Mouse (Mus musculus) forebrain, embryonic 16.5 days (tissue): ENCODE results near the gene Rsf1. TPM values are rescaled to one million over a fixed set of nuclear protein-coding genes. Genes with fewer than 3 reads are reported as not detected.

Experiments used
- ATAC-seq: fragments of 200-750 bp; cut with Nextera tagmentation; 2 replicates; pipeline ENCODE4 v1.8.0; 2017; ENCODE audit warnings: mild to moderate bottlenecking, moderate library complexity
- H3K27ac ChIP-seq: fragments of 300-500 bp; sonication (generic); 2 replicates; pipeline ENCODE4 v1.5.1; 2014; ENCODE audit warnings: low read length, control low read depth
- H3K27me3 ChIP-seq: fragments of 300-500 bp; sonication (generic); replicated peaks from 2 replicates; pipeline ENCODE4 v1.6.1; 2014; ENCODE audit warnings: low read length; ENCODE audit not compliant: control insufficient read depth, insufficient read depth
- H3K36me3 ChIP-seq: fragments of 300-500 bp; sonication (generic); 2 replicates; pipeline ENCODE4 v1.6.1; 2014; ENCODE audit not compliant: control insufficient read depth, insufficient read depth
- H3K4me1 ChIP-seq: fragments of 300-500 bp; sonication (generic); replicated peaks from 2 replicates; pipeline ENCODE4 v1.6.1; 2014; ENCODE audit warnings: low read length; ENCODE audit not compliant: control insufficient read depth, insufficient read depth
- H3K4me2 ChIP-seq: fragments of 300-500 bp; sonication (generic); 2 replicates; pipeline ENCODE4 v1.6.1; 2014; ENCODE audit warnings: mild to moderate bottlenecking, low read length, control low read depth
- H3K4me3 ChIP-seq: fragments of 300-500 bp; sonication (generic); replicated peaks from 2 replicates; pipeline ENCODE4 v1.5.1; 2014; ENCODE audit warnings: mild to moderate bottlenecking, low read length, control low read depth
- H3K9ac ChIP-seq: fragments of 300-500 bp; sonication (generic); replicated peaks from 2 replicates; pipeline ENCODE4 v1.6.1; 2014; ENCODE audit warnings: low read depth, low read length, control low read depth
- H3K9me3 ChIP-seq: fragments of 300-500 bp; sonication (generic); 2 replicates; pipeline ENCODE4 v1.6.1; 2016; ENCODE audit warnings: low read length; ENCODE audit not compliant: control insufficient read depth
- WGBS: fragments of 180-500 bp; shearing (Covaris S2); extraction: QIAGEN DNeasy Blood & Tissue Kit; methylation state at CpG from one replicate; pipeline ENCODE4 v1.1.7; 2014; 5-methylcytosine and 5-hydroxymethylcytosine counted together
- polyA plus RNA-seq: library from polyadenylated mRNA; unstranded; fragments of >200 nt; fragmentation: Nextera tagmentation; extraction: Ambion mirVana; gene quantifications from 2 replicates; pipeline ENCODE4 v1.2.1, GENCODE M21; 2015

Gene Rsf1
- polyA plus RNA-seq, 1 experiment from 2014 or later: 34.7 TPM

DNA sequence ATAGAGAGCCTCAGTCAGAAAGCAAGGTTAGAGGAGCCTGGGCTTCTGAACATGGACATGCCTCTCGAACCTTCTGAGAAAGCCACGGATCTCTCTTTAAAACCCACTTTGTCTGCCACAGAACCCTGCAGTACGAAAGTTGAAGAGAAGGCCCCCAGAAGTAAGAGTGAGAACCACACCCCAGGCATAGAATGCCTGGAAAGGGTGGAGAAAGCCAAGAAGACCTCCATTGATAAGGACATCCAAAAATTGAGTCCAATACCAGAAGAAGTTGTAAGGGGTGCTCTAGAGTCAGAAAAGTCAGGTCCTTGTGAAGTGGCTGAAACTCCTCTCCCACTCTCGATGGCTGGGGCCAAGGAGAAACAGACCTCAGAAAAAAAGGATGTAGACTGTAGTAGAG is 81.9 kb downstream of the Rsf1 start:
- Histone ChIP-seq H3K27me3 (no peaks in the 10 kb centered on the region), H3K27ac (no peak overlapping the region), H3K4me3 (no peak overlapping the region), H3K9me3 (no peaks in the 10 kb centered on the region), H3K4me1 (no peaks in the 10 kb centered on the region), H3K9ac (no peak overlapping the region), H3K36me3 (peaks cover 17% of the 10 kb centered on the region), H3K4me2 (no peak overlapping the region)
- 95% methylated on average over 4 of the region's 4 CpGs for WGBS
- no peak for ATAC-seq

DNA sequence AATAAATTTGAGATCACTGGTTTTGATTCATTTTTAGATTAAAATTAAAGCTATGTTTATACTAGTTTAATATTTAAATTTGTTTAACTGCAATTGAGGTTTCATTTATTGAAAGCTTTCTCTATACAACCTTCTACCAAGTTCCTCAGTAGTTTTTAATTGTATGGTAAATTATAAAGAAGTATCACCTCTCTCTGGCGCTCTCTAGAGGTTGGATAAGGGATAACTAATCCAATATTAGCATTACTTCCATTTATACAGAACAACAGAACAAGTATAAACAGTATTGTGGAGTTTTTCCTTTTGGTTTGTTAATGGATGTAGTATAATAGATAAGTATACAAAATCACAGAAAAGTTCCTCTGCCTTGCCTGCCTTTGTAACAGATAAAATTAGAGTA is 99.5 kb downstream of the Rsf1 start:
- Histone ChIP-seq H3K27me3 (no peaks in the 10 kb centered on the region), H3K27ac (no peak overlapping the region), H3K9ac (no peak overlapping the region), H3K4me3 (no peak overlapping the region), H3K4me2 (no peak overlapping the region), H3K9me3 (no peaks in the 10 kb centered on the region), H3K4me1 (no peaks in the 10 kb centered on the region), H3K36me3 (peaks cover 26% of the 10 kb centered on the region)
- no peak for ATAC-seq
- 23% methylated on average over 1 of the region's 1 CpGs for WGBS

DNA sequence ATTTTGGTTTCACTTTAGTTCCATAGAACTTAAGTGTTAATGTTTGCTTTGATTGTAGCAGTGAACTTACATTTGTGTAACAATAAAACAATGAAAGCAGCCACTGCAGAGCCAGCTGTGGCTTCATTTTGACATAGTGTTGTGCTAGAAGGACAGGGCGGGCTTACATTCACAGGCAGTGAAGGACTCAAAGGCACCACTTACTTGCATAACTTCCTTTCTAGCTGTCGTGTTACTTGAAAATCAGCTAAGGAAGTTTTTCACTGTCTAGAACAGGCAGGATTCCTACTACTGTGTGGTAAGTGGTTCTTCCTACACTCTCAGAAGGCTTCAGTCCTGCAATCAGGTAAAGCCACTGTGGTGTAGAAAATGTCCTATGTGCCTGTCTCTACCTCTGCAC is 108.1 kb downstream of the Rsf1 start:
- Histone ChIP-seq H3K36me3 (peaks cover 19% of the 10 kb centered on the region), H3K9ac (no peak overlapping the region), H3K27ac (no peak overlapping the region), H3K4me3 (no peak overlapping the region), H3K4me2 (no peak overlapping the region), H3K27me3 (no peaks in the 10 kb centered on the region), H3K4me1 (no peaks in the 10 kb centered on the region), H3K9me3 (no peaks in the 10 kb centered on the region)
- WGBS: 75% methylated on average over 2 of the region's 2 CpGs
- no peak for ATAC-seq

DNA sequence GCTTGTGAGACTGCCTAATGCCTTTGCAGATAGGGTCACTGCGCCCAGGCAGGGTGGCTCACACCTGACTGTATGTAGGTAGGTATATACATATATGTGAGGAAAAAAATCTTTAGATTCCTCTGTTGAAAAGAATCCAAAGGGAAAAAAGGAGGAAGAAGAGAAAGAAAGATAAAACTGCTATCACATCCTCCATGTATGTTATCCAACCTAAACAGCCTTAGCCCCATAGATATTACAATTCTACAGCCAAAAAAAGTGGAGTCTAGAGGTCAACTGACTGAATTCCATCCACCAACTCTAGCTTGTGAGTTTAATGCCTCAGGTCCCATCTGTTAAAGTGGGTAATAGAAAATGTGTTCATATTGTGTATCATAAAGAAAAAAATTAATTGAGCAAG is 115.8 kb downstream of the Rsf1 start:
- H3K4me2 ChIP-seq: peak overlapping the region; percentile 78
- no peak overlapping the region for H3K4me3 ChIP-seq
- H3K9ac ChIP-seq: no peak overlapping the region
- H3K9me3 ChIP-seq: no peaks in the 10 kb centered on the region
- WGBS: 100% methylated on average over 1 of the region's 1 CpGs
- ATAC-seq: no peak
- peaks cover 13% of the 10 kb centered on the region for H3K4me1 ChIP-seq
- 0 out of 2 replicates have a peak, but pooled peaks cover 5% of the 10 kb centered on the region for H3K36me3 ChIP-seq
- no peaks in the 10 kb centered on the region for H3K27me3 ChIP-seq
- no peak overlapping the region for H3K27ac ChIP-seq

DNA sequence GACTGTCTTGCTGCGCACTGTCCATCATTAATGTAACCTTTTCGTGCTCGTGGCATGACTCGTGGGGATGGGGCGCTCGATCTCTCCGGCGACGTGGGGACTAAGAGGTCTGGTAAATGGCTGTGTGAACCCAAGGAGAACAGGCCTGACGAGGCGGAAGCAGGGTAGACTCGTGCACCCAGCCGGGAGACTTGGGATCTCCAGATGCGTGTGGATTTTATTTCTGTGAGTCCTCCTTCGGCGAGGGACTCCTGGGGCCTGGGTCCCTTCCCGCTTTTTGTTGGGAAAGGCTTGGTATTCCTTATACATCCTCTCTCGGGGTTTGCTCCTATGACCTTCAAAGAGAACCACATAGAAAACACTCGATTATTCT is 116.4 kb downstream of the Rsf1 start:
- Histone ChIP-seq H3K36me3 (0 out of 2 replicates have a peak, but pooled peaks cover 5% of the 10 kb centered on the region), H3K27ac (peak overlapping the region; percentile 60), H3K27me3 (no peaks in the 10 kb centered on the region), H3K4me2 (peak overlapping the region; percentile 78), H3K4me1 (peaks cover 13% of the 10 kb centered on the region), H3K9ac (peak overlapping the region; percentile 94), H3K4me3 (peak overlapping the region; percentile 98), H3K9me3 (no peaks in the 10 kb centered on the region)
- ATAC-seq: peak; percentile 68
- 43% methylated on average over 19 of the region's 19 CpGs for WGBS

DNA sequence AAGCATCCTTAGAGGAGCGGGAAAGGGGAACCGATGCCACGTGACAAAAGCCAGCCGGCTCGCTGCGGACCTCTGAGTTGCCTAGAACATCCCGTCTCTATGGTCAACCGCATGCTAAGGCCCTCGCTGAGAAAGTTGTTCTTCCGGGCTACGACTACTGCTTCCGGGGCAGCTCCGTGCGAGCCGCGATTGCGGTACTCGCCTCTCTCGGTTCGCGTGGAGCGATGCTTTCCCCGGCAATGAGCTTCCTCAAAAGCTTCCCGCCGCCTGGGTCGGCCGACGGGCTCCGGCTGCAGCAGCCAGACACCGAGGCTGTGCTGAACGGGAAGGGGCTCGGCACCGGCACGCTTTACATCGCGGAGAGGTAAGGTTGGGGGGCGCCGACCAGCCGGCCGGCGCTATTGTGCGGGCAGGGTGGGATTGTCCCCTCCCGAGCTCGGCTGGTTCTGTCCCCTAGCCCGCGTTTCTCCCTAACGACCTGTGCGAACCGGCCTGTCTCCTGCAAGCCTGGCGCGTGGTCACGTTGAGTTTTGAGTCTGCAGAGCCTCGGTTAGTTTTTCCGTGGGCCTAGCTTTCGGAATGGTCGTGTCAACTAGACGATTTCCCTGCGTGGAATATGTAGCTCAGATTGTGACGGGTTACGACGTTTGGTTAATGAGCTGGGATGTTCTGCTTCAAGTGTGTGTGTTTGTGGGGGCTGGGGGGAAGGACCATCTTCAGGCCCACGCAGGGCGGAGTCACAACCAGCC is 117.0 kb downstream of the Rsf1 start, which contains the start of gene Clns1a:
Gene Clns1a, plus strand, starts transcription at position 129 of the 749 bp plus-strand sequence.
- Histone ChIP-seq H3K4me2 (peak within 1 kb of the TSS; percentile 78), H3K9me3 (no peaks in the 10 kb centered on the region), H3K4me1 (peaks cover 13% of the 10 kb centered on the region), H3K27me3 (no peaks in the 10 kb centered on the region), H3K27ac (peak within 1 kb of the TSS; percentile 60), H3K4me3 (peak within 1 kb of the TSS; percentile 98), H3K9ac (peak within 1 kb of the TSS; percentile 94), H3K36me3 (0 out of 2 replicates have a peak, but pooled peaks cover 5% of the 10 kb centered on the region)
- ATAC-seq: peak; percentile 99
- under 1% methylated on average over 62 of the region's 63 CpGs for WGBS

DNA sequence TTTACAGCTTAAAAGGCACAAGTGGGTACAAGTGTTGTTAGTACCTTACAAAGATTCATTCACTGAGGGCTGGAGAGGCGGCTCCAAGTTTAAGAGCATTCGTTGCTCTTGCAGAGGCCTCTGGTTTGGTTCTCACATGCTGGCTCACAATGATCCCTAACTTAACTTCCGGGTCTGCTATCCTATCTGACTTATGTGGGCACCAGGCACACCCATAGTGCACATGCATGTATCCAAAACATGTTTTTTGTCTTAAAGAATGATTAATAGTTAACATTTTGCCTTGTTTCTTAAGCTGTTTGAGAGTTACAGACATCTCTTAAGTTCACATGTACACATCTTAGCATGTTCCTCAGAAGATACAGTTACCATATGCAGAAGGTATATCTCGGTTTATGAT is 120.5 kb downstream of the Rsf1 start:
- Histone ChIP-seq H3K9ac (no peak overlapping the region), H3K4me2 (no peak overlapping the region), H3K27me3 (no peaks in the 10 kb centered on the region), H3K4me3 (no peak overlapping the region), H3K9me3 (no peaks in the 10 kb centered on the region), H3K27ac (no peak overlapping the region), H3K4me1 (peaks cover 13% of the 10 kb centered on the region), H3K36me3 (0 out of 2 replicates have a peak, but pooled peaks cover 5% of the 10 kb centered on the region)
- no peak for ATAC-seq
- WGBS: 88% methylated on average over 4 of the region's 4 CpGs

DNA sequence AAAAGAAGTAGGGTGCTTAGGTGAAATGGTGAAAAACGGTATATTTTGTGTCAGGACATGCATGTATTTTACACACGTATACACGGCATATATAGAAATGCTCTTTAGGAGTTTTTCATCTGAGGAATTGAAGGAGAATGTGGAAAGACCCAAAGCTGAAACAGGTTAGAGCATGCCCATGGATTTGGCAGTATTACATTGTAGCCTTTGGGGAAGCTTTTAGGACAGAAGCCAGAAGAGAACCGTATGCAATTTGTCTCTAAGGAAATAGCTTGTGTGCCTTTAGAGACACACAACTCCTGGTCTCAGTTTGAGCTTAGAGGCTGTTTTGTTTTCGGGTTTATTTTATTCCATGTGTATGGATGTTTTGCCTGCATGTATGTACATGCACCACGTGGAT is 121.4 kb downstream of the Rsf1 start:
- no peak for ATAC-seq
- no peak overlapping the region for H3K4me2 ChIP-seq
- H3K4me1 ChIP-seq: peaks cover 7% of the 10 kb centered on the region
- no peak overlapping the region for H3K4me3 ChIP-seq
- H3K9ac ChIP-seq: no peak overlapping the region
- no peaks in the 10 kb centered on the region for H3K27me3 ChIP-seq
- 0 out of 2 replicates have a peak, but pooled peaks cover 5% of the 10 kb centered on the region for H3K36me3 ChIP-seq
- WGBS: 80% methylated on average over 6 of the region's 6 CpGs
- no peak overlapping the region for H3K27ac ChIP-seq
- no peaks in the 10 kb centered on the region for H3K9me3 ChIP-seq

DNA sequence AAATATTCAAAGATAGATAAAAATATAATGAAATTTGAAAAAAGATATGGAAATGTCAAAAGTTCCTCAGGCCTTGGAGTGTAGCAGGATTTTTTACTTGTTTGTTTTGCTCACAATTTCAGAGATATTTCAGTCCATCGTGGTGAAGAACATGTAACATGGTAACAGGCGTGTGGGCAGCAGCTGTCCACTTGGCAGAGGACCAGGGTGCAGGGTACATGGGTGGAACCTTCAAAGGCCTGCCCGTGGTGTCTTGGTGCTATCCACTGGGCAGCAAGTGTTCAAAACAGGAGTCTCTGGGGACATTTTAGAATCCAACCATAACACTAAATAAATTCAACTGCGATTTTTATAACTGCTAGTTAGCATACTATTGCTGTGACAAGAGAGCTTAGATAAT is 127.4 kb downstream of the Rsf1 start:
- no peak for ATAC-seq
- Histone ChIP-seq H3K9me3 (no peaks in the 10 kb centered on the region), H3K4me2 (no peak overlapping the region), H3K9ac (no peak overlapping the region), H3K36me3 (peaks cover 4% of the 10 kb centered on the region), H3K4me1 (no peaks in the 10 kb centered on the region), H3K4me3 (no peak overlapping the region), H3K27me3 (no peaks in the 10 kb centered on the region), H3K27ac (no peak overlapping the region)
- 77% methylated on average over 4 of the region's 4 CpGs for WGBS
